Mouse (Mus musculus): ENCODE results near the gene Krtap14.

The Krtap14 gene

DNA sequence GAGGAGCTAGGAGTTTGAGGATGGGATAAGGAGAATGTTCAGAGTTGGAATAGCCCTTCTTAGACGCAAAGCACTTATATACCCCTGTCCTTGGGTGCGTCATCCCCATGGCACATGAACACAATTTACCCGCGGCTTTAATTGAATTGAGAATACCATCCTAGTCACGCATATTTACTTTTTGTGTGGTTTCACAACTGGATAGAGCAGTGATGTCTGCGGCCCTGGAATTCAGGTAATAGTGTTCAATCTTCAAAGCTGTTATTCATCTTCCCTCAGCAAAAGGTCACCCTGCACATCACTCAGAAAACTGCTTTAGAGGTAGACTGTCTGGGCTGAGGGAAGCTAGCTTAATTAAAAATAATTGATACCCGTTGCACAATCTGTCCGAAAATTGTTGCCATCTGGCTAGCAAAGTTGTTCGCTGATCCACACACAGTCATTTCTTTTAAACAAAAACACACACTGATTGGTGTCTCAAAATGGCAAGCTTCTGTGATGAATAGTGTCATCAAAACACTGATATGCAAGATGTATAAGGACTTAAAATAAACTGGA lies at the start of gene Krtap14:
Gene Krtap14, minus strand, starts transcription at position 51 of the 558 bp plus-strand sequence.
- no peak for DNase-seq (ENCODE audit: low read depth, low spot score)

GRCm38 (mm10) chr16:88874169-88874568 lies 48.2 kb upstream of the Krtap14 start, which contains the start of gene Krtap19-2:
TSS of gene Krtap19-2 (minus strand) at chr16:88874269.
- DNase-seq (ENCODE audit: low read depth, low spot score), result no peak

DNA sequence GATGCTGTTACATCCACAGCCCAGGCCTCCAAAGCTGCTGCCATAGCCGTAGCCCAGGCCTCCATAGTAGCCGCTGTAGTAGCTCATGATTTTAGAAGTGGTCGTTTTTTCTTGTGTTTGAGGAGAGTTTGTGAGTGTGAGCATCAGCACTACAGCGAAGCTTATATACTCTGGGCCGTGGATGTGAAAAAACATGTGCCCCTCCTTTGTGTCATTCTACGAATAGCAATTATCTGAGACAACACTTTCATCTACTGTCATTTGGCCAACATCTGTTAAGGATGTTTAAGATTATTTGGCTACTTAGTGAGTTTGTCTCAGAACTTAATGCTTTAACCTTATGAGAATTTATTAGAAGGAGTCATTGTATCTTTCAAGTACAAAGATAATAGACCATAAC lies 43.4 kb upstream of the Krtap14 start, which contains the start of gene Krtap19-1:
Gene Krtap19-1, minus strand, starts transcription at position 101 of the 400 bp plus-strand sequence.
- DNase-seq (ENCODE audit: low read depth, low spot score), result no peak

- DNase-seq (ENCODE audit: low read depth, low spot score), result no peak
These were observed 39.0 kb upstream of the Krtap14 start for GRCm38 (mm10) chr16:88864887-88865407.

DNA sequence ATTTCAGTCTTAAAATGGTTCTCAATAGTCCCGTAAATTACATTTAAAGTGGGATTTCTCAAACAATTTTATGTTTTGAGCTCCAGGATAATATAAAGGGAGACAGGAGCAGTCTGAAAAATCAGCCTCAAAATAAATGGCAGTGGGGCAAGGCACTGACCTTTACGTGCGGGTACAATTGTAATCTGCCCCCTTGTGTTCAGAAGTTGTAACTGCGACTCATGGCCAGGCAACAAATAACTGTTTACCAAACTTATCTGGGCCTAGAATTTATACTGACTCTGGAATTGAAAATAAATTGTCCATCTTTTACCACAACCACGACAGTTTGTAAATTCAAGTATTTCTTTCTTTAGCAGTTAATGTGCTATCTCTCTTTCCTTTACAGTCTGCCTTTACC lies 25.5 kb upstream of the Krtap14 start:
- DNase-seq (ENCODE audit: low read depth, low spot score), result peak; percentile 31

GRCm38 (mm10) chr16:88848558-88848957 lies 22.6 kb upstream of the Krtap14 start:
- no peak for DNase-seq (ENCODE audit: low read depth, low spot score)

DNA sequence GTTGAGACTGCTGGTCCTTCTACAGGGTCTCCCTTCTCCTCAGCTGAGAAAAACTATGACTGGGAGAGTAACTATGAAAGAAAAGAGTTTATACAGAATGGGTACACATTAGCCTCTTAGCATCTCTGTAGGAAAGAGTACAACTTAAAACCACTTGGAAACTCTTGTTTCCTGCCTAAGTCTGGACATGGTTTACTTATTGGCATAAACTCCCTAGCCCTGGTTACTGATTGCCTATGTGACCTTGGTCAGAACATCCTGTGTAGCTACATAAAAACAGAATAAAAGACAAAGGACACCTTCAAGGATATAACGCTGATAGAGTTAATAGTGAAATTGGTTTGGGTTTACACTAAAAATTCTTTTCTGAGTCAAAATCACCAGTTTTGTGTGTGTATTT lies 21.4 kb upstream of the Krtap14 start:
- no peak for DNase-seq (ENCODE audit: low read depth, low spot score)

GRCm38 (mm10) chr16:88826978-88827377 lies 1.0 kb upstream of the Krtap14 start:
- DNase-seq (ENCODE audit: low read depth, low spot score), result no peak

DNA sequence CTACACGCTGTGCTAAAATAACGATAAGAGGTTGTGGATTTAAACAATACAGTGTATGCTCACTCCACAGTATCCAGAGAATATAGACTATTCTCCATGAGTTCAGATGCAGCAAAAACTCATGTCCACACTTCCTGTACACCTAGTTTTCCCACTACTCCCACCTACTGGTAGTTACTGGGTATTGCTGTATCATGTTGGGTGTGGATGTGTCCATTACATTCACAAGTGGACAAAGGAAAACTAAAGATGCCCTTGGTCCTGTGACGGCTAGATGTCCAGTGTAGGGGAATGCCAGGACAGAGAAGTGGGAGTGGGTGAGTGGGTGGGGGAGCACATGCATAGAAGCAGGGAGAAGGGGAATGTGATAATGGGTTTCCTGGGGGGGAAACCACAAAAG lies 2.2 kb downstream of the Krtap14 start:
- peak; percentile 19 for DNase-seq (ENCODE audit: low read depth, low spot score)

DNA sequence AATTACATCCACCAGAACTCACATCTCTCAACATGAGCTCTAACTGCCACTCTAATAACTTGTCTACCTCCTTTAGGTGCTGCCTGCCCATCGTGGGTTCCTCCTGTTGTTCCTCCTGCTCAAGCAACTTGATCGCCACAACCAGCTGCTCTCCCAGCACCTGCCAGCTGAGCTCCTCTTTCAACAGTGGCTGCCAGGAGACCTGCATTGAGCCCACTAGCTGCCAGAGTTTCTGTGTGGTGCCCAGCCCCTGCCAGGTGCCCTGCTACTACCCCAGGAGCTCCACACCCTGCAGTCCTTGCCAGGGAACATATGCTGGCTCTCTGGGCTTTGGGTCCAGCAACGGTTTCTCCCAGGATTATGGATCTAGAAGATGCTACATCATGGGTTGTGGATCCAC lies 5.9 kb downstream of the Krtap14 start, which contains the start of gene Krtap15:
Gene Krtap15, plus strand, starts transcription at position 150 of the 400 bp plus-strand sequence.
- DNase-seq (ENCODE audit: low read depth, low spot score), result no peak

DNA sequence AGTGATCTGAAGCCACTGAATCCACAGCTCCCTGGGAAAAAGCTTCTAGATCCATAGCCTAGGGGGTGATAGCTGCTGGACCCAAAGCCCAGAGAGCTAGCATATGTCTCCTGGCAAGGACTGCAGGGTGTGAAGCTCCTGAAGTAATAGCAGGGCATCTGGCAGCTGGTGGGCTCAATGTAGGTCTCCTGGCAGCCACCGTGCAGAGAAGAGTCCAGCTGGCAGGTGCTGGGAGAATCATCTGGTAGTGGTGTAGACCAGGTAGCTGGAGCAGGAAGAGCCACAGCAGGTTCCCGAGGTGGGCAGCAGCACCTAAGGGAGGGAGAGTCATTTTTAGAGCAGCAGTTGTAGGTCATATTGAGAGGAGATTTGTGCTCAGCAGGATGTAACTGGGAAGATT lies 14.1 kb downstream of the Krtap14 start, which contains the start of gene Gm20741:
Gene Gm20741, minus strand, starts transcription at position 394 of the 400 bp plus-strand sequence.
- no peak for DNase-seq (ENCODE audit: low read depth, low spot score)

DNA sequence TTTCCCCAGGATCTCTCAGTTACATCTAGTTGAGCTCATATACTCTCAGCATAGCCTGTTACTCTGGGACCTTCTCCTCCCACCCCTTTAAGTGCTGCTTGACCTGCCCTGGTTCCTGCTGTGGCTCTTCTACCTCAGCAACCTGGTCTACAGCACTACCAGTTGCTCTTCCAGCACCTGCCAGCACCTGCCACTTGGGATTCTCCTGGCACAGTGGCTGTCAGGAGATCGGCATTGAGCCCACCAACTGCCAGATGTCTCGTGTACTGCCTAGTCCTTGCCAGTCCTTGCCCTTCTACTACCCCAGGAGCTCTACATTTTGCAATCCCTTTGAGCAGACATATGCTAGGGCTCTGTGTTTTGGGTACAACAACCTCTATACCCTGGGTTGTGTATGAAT lies 39.2 kb downstream of the Krtap14 start:
- DNase-seq (ENCODE audit: low read depth, low spot score), result no peak

- DNase-seq (ENCODE audit: low read depth, low spot score), result no peak
These were observed 48.3 kb downstream of the Krtap14 start, which contains the start of gene Gm5965 for GRCm38 (mm10) chr16:88777596-88777995. TSS of gene Gm5965 (plus strand) at chr16:88777896.

- DNase-seq (ENCODE audit: low read depth, low spot score), result no peak
These were observed 51.8 kb downstream of the Krtap14 start, which contains the start of gene 2310057N15Rik for GRCm38 (mm10) chr16:88774106-88774505. TSS of gene 2310057N15Rik (minus strand) at chr16:88774206.

Data from CD4-positive, CD25-positive, alpha-beta regulatory T cell, adult 2 months (primary cell).